Mouse (Mus musculus) heart, adult 2 months (tissue): ENCODE data around the gene Mgmt.

ENCODE experiments used
- CTCF ChIP-seq: fragments of 200-600 bp; IDR thresholded peaks from 2 replicates; pipeline ENCODE4 v1.8.1; 2022; ENCODE audit warnings: antibody characterized with exemption, mild to moderate bottlenecking, moderate library complexity
- EP300 ChIP-seq: fragments of 200-500 bp; IDR thresholded peaks from 2 replicates; pipeline ENCODE4 v1.6.1; 2011; ENCODE audit warnings: low read depth, low read length, control low read depth; ENCODE audit not compliant: insufficient read depth
- POLR2A ChIP-seq: fragments of 200-500 bp; IDR thresholded peaks from 2 replicates; pipeline ENCODE4 v1.6.1; 2011; ENCODE audit warnings: mild to moderate bottlenecking, low read depth, low read length, control low read depth; ENCODE audit not compliant: insufficient read depth

GRCm38 (mm10) chr7:136865876-136866275, 28.5 kb upstream of the Mgmt start:
- no peak for TF ChIP-seq CTCF
- TF ChIP-seq EP300: no peak
- TF ChIP-seq POLR2A: no peak
